Mouse (Mus musculus) forebrain, postnatal 0 days (tissue): ENCODE measurements at regions not wholly inside any gene's neighbourhood (a gene's known extent, or its start where the extent isn't known, plus 50 kb on each side); places are given as distances from the start of the nearest gene placed in this dataset.

Experiments
- ATAC-seq: fragments of 200-750 bp; cut with Nextera tagmentation; 2 replicates; pipeline ENCODE4 v1.8.0; 2017; ENCODE audit warnings: mild to moderate bottlenecking, moderate library complexity
- DNase-seq: peaks from one replicate; pipeline ENCODE4 v3.0.0-alpha.2; 2015
- H3K27ac ChIP-seq: fragments of 300-500 bp; sonication (generic); 2 replicates; pipeline ENCODE4 v1.5.1; 2014; ENCODE audit warnings: low read depth, mild to moderate bottlenecking, antibody characterized with exemption, low read length, moderate library complexity, mixed read lengths
- H3K27me3 ChIP-seq: fragments of 300-500 bp; sonication (generic); 2 replicates; pipeline ENCODE4 v1.6.1; 2014; ENCODE audit warnings: mild to moderate bottlenecking, low read length, mixed read lengths; ENCODE audit not compliant: insufficient read depth
- H3K36me3 ChIP-seq: fragments of 300-500 bp; sonication (generic); 2 replicates; pipeline ENCODE4 v1.6.1; 2014; ENCODE audit warnings: mild to moderate bottlenecking, moderate library complexity; ENCODE audit not compliant: insufficient read depth
- H3K4me1 ChIP-seq: fragments of 300-500 bp; sonication (generic); 2 replicates; pipeline ENCODE4 v1.6.1; 2014; ENCODE audit warnings: antibody characterized with exemption; ENCODE audit not compliant: insufficient read depth
- H3K4me2 ChIP-seq: fragments of 300-500 bp; sonication (generic); 2 replicates; pipeline ENCODE4 v1.6.1; 2014; ENCODE audit warnings: low read depth, mild to moderate bottlenecking, moderate library complexity
- H3K4me3 ChIP-seq: fragments of 300-500 bp; sonication (generic); 2 replicates; pipeline ENCODE4 v1.5.1; 2014; ENCODE audit warnings: low read depth, low read length, mixed read lengths
- H3K9ac ChIP-seq: fragments of 300-500 bp; sonication (generic); 2 replicates; pipeline ENCODE4 v1.6.1; 2014; ENCODE audit warnings: mild to moderate bottlenecking
- H3K9me3 ChIP-seq: fragments of 300-500 bp; sonication (generic); 2 replicates; pipeline ENCODE4 v1.6.1; 2016; ENCODE audit warnings: low read length
- CTCF ChIP-seq: sonication (generic); IDR thresholded peaks from 2 replicates; pipeline ENCODE4 v1.5.1; 2016; ENCODE audit warnings: antibody characterized with exemption, control low read depth, low read depth
- WGBS: fragments of 180-500 bp; shearing (Covaris S2); extraction: QIAGEN DNeasy Blood & Tissue Kit; methylation state at CpG from one replicate; pipeline ENCODE4 v1.1.7; 2014; 5-methylcytosine and 5-hydroxymethylcytosine counted together

- no peak for ATAC-seq
Measured at GRCm38 (mm10) chr4:127535630-127536029, 177.6 kb upstream of the Gjb5 start.

GRCm38 (mm10) chr4:127534411-127534810 lies 176.4 kb upstream of the Gjb5 start:
- Histone ChIP-seq H3K4me1 (no peaks in the 10 kb centered on the region; the same call in 1 of the 2 replicates), H3K9me3 (no peaks in the 10 kb centered on the region), H3K4me3 (no peak overlapping the region), H3K4me2 (no peak overlapping the region), H3K9ac (no peak overlapping the region), H3K27ac (no peak overlapping the region), H3K27me3 (no peaks in the 10 kb centered on the region), H3K36me3 (no peaks in the 10 kb centered on the region)
- ATAC-seq (no peak), DNase-seq (no peak)
- WGBS: 95% methylated on average over 3 of the region's 3 CpGs
- TF ChIP-seq CTCF: no peak

More at GRCm38 (mm10) chr4:127535630-127536029, 177.6 kb upstream of the Gjb5 start:
- WGBS: 81% methylated on average over 7 of the region's 7 CpGs
- no peak overlapping the region for H3K9ac ChIP-seq
- H3K9me3 ChIP-seq: no peaks in the 10 kb centered on the region
- TF ChIP-seq CTCF: peak; percentile 24; the same call in 1 of the 2 replicates
- H3K4me3 ChIP-seq: no peak overlapping the region
- no peaks in the 10 kb centered on the region; the same call in 1 of the 2 replicates for H3K4me1 ChIP-seq
- DNase-seq: no peak
- no peaks in the 10 kb centered on the region for H3K36me3 ChIP-seq
- no peak overlapping the region for H3K4me2 ChIP-seq
- no peaks in the 10 kb centered on the region for H3K27me3 ChIP-seq
- H3K27ac ChIP-seq: no peak overlapping the region

- Histone ChIP-seq H3K4me2 (no peak overlapping the region), H3K27ac (no peak overlapping the region), H3K4me3 (no peak overlapping the region), H3K9me3 (no peaks in the 10 kb centered on the region), H3K4me1 (no peaks in the 10 kb centered on the region; the same call in 1 of the 2 replicates), H3K27me3 (no peaks in the 10 kb centered on the region), H3K36me3 (no peaks in the 10 kb centered on the region), H3K9ac (no peak overlapping the region)
- 65% methylated on average over 4 of the region's 4 CpGs for WGBS
- DNase-seq: no peak
- no peak for ATAC-seq
- no peak for TF ChIP-seq CTCF
Measured at GRCm38 (mm10) chr4:127533726-127534125, 175.7 kb upstream of the Gjb5 start.

DNA sequence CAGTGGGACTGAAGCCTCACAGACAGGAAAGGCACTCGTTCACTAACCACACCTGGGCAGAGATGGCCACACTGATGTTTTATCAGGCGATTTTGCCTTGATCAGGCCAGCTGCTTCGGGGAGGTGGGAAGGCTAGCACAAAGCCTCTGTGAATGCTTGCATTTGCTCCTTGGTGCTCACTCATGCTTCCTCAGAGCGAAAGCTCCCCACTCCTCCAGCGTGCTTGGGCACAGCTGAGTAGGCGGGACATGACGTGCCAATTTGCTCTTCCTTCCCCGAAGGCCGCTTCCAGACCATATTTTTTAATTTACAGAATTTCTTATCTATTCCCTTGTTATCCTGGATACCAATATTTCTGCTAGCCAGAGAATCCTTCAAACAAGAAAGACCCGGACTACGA lies 172.8 kb upstream of the Gjb5 start:
- H3K4me2 ChIP-seq: no peak overlapping the region
- H3K36me3 ChIP-seq: no peaks in the 10 kb centered on the region
- no peak overlapping the region for H3K4me3 ChIP-seq
- ATAC-seq (no peak), DNase-seq (no peak)
- H3K4me1 ChIP-seq: no peaks in the 10 kb centered on the region
- TF ChIP-seq CTCF: no peak
- no peak overlapping the region for H3K9ac ChIP-seq
- H3K27me3 ChIP-seq: no peaks in the 10 kb centered on the region
- WGBS: 88% methylated on average over 11 of the region's 11 CpGs
- H3K9me3 ChIP-seq: no peaks in the 10 kb centered on the region
- no peak overlapping the region for H3K27ac ChIP-seq

- DNase-seq: no peak
- no peaks in the 10 kb centered on the region for H3K36me3 ChIP-seq
- H3K27me3 ChIP-seq: no peaks in the 10 kb centered on the region
- no peak for ATAC-seq
- H3K4me2 ChIP-seq: no peak overlapping the region
- no peaks in the 10 kb centered on the region for H3K9me3 ChIP-seq
- 91% methylated on average over 2 of the region's 2 CpGs for WGBS
- TF ChIP-seq CTCF: no peak
- H3K9ac ChIP-seq: no peak overlapping the region
- H3K4me1 ChIP-seq: no peaks in the 10 kb centered on the region
- no peak overlapping the region for H3K27ac ChIP-seq
- no peak overlapping the region for H3K4me3 ChIP-seq
Measured at GRCm38 (mm10) chr4:127522151-127522550, 164.2 kb upstream of the Gjb5 start.

- Histone ChIP-seq H3K4me2 (no peak overlapping the region), H3K4me1 (no peaks in the 10 kb centered on the region), H3K27me3 (no peaks in the 10 kb centered on the region), H3K4me3 (no peak overlapping the region), H3K9me3 (no peaks in the 10 kb centered on the region), H3K36me3 (no peaks in the 10 kb centered on the region), H3K27ac (no peak overlapping the region), H3K9ac (no peak overlapping the region)
- WGBS: 92% methylated on average over 1 of the region's 1 CpGs
- DNase-seq (no peak), ATAC-seq (no peak)
- TF ChIP-seq CTCF: peak; percentile 50
Measured at GRCm38 (mm10) chr4:127517978-127518377, 160.0 kb upstream of the Gjb5 start.

- 73% methylated on average over 7 of the region's 7 CpGs for WGBS
- no peaks in the 10 kb centered on the region for H3K36me3 ChIP-seq
- H3K4me1 ChIP-seq: no peaks in the 10 kb centered on the region
- H3K27me3 ChIP-seq: no peaks in the 10 kb centered on the region
- peak; percentile 13 for DNase-seq
- H3K4me3 ChIP-seq: no peak overlapping the region
- no peak overlapping the region for H3K9ac ChIP-seq
- H3K27ac ChIP-seq: no peak overlapping the region
- no peak overlapping the region for H3K4me2 ChIP-seq
- H3K9me3 ChIP-seq: no peaks in the 10 kb centered on the region
- ATAC-seq: no peak
- TF ChIP-seq CTCF: no peak
Measured at GRCm38 (mm10) chr4:127517539-127517938, 159.6 kb upstream of the Gjb5 start.

- no peaks in the 10 kb centered on the region for H3K27me3 ChIP-seq
- H3K36me3 ChIP-seq: no peaks in the 10 kb centered on the region
- DNase-seq: peak; percentile 60
- ATAC-seq: peak; percentile 71
- no peaks in the 10 kb centered on the region for H3K9me3 ChIP-seq
- WGBS: 81% methylated on average over 9 of the region's 9 CpGs
- H3K4me2 ChIP-seq: no peak overlapping the region
- TF ChIP-seq CTCF: no peak
- H3K4me3 ChIP-seq: no peak overlapping the region
- H3K9ac ChIP-seq: no peak overlapping the region
- no peak overlapping the region for H3K27ac ChIP-seq
- H3K4me1 ChIP-seq: no peaks in the 10 kb centered on the region
Measured at GRCm38 (mm10) chr4:127509936-127510335, 152.0 kb upstream of the Gjb5 start.
